Mouse (Mus musculus) kidney, adult 18-20 months (tissue): ENCODE data around the gene Adrb1.
"Not testable (repeated sequence)": the region's sequence is repeated elsewhere in the genome, so short reads cannot be mapped to it uniquely, and the experiment has no call there.

Experiments used
- DNase-seq: peaks from one replicate; pipeline ENCODE4 v3.0.0; 2021

The Adrb1 gene

DNA sequence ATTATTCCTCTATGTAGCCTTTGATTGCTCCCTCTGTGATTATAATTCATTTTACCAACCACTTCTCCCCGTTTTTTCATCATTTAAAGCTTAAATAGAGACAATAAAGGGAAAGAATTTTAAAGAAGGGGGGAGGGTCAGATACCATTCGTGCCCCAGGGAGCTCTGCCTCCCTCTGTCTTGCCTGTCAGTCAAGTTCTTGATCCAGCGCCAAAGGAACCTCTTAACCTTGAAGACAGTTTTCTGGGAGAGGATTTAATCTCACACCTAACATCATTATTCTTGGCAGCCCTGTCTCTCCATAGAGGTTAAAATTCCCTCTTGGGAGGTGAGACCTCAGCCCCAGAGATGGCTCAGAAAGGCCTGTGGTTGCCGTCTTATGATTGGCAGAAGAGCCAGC, 28.7 kb downstream of the Adrb1 start:
- DNase-seq, result no peak

DNA sequence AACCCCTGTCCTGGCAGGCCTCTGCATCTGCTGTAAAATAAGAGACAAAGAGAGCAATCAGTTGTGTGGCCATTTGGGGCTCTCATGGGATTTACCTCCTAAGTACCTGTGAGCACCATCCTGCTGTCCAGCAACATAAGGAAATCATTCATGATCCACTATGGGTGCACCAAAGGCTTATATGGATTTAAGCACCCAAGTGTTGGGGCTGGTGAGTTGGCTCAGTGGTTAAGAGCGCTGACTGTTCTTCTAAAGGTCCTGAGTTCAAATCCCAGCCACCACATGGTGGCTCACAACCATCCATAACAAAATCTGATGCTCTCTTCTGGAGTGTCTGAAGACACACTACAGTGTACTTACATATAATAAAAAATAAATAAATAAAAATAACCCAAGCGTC, 32.5 kb downstream of the Adrb1 start:
- DNase-seq, result not testable (repeated sequence)

DNA sequence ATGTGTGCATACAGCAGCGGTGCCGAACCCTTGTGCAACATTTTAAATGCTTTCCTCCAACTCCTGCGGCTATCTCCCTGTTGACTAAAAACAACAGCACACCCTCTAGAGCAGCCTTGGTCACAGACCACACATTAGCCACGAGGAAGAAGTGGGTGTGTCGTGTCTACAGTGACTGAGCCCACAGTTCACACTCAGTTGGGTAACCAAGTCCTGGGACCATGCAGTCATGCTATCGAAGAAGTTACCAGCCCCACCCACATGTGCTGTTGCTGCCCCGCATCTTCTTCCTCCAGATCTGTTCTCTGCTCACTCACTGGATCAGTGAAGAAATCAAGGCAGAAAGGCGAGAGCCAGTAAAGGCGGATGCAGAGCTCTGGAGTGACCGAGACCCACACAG, 34.4 kb downstream of the Adrb1 start:
- no peak for DNase-seq

DNA sequence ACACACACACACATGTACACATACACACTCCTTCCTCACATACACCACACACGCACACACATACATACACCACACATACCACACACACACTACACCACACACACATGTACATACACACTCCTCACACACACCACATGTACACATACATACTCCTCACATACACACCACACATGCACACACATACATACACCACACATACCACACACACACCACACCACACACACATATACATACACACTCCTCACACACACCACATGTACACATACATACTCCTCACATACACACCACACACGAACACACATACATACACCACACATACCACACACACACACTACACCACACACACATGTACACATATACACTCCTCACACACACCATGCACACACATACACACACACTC, 36.3 kb downstream of the Adrb1 start:
- DNase-seq, result no peak

DNA sequence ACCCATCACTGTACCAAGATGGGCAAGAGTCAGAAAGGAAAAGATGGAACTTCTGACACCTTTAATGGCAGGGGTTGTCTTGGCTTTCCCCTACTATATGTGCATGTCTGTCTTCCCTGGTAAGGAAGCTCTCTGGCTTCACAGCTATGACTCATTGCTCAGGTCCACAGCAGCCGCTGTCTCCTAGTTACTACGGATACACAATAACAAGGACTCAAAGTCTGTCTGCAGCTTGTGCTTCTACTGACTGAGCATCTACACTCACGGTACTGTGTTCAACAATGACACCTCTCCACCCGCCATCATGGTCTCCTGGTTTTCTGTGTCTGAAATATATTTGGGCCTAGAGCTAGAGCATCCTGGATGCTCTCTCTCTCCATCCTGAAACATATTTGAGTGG, 37.7 kb downstream of the Adrb1 start:
- DNase-seq, result no peak

DNA sequence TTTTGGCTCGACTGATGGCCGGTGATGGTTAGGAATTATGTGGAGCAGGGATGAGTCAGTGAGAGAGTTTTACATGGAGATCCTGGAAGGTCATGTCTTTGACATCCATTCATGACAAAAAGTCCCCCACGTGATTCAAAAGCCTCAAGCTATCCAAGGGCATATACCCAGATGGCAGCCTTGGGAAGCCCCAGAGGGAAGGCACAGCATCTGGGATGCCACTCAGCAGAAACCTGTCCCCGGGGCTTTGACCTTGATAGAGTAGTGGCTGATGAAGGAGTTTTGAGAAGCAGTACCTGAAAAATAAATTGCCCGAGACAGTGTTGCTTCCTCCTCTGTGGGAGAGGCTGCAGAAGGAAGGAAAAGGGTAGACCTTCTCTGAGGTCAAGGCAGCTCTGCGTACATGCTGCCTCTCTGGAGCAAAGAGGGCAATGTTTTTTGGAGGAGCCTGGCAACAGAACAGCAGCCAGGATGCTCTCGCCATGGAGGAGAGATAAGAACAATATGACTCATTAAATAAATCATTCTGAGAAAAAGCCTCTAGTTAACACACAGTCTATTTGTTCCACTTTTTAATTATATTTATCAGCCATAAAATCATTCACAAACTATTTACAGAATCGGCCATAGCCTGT, 38.4 kb downstream of the Adrb1 start:
- no peak for DNase-seq

DNA sequence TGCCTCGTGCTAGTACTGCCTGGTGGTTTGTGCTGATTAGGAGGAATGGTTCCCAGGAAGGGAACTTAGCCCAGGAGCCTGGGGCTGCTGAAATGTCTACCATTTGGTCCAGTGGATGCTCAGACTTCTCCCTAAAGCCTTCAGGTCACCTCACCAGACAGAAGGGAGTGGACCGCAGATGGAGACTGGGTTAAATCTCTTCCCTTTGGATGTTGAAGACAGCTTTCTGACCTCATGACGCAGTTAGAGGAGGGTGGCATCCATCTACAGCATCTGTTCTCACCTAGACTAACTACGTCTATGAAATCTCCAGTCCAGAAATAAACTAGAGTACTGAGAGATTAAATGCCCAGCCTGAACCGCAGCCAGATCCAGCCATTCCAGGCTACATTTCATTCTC, 39.1 kb downstream of the Adrb1 start:
- no peak for DNase-seq

DNA sequence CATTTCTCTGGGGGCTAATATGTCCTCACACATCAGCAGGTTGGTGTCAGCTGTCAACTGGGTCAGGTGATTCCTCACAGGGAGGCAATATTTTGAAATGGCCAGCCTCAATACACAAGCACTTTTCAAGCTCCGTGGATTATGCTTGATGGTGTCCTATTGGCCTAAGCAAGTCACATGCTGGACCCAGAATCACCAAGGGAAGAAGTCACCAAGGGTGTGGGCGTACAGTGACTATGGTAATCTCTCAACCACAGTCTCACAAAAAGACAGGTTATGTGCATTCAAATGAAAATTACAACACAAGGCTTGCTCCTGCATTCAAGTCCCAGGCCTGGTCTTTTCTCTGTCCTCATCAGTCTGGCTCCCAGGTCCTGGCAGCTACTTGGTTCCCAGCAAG, 39.7 kb downstream of the Adrb1 start:
- no peak for DNase-seq

DNA sequence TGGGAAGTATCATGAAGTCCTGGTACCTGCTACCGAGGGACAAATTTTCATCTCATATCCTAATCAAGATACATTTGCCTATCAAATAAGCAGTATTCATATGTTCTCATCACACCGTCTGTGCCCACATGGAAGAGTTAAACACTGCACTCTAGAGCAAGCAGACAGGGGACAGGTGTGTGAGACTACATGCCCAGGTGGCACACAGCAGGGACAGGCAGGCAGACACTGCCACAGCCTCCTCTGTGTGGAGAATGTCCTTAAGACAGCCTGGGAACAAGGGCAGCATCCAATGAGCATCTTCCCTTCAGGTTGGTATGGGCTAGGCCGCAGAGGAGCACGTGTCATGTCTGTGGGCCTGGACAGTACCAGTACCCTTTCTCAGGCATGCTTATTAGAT, 40.7 kb downstream of the Adrb1 start:
- no peak for DNase-seq

DNA sequence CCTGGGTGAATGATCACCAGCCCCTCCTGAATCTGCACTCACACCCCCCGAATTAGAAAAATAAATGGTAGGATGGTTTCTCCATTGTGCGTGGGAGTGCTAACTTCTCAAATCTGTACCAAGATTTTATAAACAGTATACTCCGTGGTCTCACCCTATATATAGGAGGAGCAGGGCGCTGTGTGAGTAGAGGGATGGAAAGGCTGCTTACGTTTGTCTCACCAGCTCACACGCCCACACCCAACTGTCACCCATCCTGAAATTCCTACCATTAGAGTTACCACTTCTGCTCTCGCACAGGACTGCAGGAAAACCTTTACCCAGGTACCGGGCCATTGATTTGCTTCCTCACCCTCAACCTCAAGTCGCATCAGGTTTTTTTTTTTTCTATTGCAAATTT, 47.0 kb downstream of the Adrb1 start:
- DNase-seq, result no peak

DNA sequence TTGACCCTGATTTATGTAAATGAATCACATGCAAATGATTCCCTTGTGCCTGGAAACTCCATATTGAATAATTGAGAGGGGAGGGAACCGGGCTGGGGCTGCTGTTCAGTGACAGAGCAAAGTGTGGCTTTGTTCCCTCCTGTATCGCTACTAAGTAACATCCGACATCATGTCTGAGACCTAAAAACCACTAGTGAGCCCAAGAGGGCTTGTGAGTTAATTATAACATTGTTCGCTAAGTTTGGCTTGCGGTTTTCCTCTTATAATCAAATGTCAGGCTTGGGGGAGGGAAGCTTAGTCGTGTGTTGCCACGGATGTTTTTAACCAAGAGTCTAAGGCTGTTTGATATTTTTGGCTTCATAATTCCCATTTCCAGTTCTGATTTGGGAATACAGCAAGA, 50.2 kb downstream of the Adrb1 start:
- DNase-seq, result no peak

DNA sequence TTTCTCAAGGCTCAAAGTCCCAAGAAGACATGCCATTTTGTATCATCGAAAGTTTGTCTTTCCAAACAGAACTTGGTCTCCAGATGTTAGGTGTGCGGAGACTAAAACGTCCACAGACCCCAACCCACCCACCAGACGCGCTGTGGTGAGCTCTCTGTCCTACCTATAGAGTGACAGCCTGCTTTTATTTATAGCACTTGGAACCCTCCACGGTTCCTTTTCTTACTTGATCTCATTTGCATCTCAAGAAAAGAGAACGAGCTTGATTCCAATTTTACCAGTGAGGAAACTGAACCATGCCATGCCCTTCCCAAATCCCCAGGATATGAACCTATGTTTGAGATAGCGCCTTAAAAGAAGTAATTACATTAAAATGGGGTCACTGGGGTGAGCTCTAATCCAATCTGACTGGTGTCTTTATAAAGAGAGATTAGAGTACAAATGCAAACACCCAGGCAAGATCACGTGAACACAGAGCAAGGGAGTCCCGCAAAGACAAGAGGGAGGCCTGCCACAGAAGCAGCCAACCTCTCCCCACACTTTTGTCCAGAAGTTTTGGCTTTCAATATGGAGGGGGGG, 51.5 kb downstream of the Adrb1 start:
- DNase-seq, result no peak

DNA sequence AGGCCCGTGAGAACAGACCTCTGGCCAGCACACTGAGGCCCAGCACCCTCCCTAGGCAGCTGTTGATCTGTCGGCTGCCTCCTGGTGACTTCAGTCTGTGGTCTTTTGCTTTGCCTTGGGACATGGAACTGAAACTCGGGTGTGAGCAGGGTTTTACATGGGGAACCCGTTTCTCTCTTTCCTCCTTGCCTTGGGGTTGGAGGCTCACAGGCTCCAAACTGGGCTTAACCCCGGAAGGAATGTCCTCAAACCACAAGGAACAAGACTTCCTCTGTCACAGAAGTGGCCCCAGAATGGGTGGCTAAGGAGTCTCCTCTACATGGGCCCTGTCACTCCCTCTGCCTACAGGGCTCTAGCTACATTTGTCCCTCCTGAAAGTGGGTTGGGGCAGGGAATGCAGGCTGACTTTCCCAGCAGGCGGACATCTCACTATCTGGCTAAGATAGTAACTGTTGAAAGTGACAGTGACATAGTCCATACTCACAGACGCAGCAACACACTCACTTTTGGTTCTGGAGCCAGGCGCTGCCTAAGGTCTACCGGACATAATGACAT, 52.5 kb downstream of the Adrb1 start:
- DNase-seq, result no peak

DNA sequence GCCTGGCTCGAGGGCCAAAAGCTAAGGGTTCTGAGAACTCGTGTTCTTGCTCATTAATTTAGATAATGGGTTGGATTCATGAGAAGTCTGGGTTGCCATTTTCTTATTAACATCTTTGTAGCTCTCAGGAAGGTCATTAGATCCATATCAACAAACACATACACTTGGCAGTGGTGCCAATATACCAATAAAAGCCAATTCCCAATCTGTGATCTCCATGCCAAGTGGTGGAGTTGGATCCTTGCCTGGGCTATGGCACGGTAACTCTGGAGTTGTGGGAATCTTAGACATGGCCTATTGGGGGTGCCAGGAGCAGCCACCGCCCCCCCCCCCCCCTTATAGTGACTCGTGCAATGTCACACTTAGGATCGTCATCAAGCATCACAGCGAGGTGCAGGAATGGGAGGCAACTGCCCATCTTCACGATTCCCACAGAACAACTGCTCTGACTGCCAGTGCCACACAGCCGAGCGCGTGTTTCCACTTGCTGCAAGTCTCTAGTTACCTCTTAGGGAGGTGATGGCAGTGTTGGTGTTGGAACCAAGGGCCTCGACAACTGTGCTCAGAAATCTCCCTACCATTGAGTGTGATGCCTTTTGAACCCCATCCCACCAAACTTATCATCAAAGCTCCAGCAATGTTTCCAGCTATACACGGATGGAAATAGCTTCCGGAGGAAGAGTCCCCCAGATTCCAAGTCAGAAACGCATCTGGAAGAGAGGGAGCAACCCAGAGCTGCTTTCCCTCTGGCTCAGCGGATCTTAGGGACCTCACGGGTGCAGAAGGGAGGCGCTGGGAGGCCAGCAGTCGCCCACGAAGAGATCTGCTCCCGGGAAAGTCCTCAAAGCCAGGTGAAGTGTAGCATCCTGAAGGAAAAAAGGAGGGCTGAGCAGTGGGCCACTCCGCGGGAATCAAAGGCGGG, 53.2 kb downstream of the Adrb1 start:
- no peak for DNase-seq

DNA sequence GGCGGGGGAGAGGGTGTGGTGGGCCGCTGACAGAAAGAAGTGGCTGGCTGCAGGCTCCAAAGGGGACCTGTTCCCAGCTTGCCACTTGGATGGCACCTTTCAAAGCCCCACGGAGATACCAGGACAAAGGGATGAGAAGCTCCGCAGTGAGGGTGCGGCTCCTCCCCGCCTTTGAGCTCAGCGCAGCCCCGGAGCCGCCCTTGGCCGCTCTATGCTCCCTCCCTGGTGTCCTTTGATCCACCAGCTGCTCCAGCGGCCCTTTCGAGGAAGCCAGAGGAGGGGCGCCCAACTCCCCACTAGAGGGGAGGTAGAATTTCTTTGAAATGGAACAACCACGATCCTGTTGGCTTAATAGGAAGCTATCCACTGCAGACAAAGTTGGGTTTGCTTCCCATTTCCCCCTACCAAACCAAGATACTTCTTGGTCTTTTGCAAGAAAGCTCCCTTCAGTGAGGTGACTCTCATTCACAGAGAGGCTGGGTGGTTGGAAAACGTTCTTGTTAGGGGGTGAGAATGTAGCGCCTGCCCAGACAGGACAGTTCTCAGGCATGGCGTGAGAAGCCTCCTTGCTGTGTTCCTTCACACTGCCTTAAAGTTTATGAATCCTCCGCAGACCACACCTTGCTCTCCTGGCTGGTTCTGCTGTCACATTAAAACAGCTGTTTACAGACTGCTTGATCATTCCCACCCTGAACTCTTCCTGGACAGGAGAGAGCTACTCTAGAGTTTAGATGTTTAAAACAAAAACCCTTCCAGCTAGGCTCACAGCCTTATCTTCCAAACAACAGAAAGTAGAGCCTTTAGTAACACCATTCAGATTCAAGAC, 54.1 kb downstream of the Adrb1 start:
- DNase-seq, result no peak

DNA sequence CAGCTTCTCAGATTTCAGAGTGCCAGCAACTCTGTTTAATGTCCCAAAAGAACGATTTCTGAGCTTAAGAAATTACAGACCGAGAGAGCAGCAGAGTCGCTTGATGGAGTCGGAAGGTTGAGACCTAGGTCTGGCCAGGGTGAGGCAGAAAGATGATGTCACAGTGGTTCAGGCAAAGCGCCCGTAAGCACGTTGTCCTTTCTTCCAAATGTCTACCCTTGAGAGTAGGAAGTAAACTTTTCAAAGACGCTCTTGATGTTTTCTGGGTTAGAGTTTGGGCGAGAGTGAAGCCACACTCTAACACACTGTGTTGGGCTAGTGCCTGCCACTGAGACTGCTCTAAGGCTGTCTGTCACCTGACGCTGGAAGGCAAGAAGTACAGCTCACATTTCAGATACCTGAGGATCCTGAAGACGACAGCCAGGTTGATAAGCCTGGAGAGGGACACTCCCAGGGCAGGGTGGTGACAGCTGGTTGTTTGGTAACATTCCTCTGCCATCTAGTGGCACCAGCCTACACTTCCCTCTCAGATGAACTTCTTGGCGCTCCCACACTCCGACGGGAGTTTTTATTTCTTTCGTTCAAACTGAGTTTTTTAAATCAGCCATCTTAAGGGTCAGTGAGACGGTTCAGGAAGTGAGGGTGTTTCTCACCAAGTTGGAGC, 54.9 kb downstream of the Adrb1 start:
- DNase-seq, result peak; percentile 58

DNA sequence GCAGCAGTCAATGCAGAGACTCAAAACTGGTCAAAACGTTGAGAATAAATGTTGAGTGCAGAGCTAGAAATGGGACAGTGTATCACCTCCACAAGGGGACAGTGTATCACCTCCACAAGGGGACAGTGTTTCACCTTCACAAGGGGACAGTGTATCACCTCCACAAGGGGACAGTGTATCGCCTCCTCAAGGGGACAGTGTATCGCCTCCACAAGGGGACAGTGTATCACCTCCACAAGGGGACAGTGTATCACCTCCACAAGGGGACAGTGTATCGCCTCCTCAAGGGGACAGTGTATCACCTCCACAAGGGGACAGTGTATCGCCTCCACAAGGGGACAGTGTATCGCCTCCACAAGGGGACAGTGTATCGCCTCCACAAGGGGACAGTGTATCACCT, 56.5 kb downstream of the Adrb1 start:
- not testable (repeated sequence) for DNase-seq
